Mouse (Mus musculus): ENCODE data around the gene Ipo11. TPM values are rescaled to one million over a fixed set of nuclear protein-coding genes. Genes with fewer than 3 reads are reported as not detected.

Gene Ipo11
- 83.6 and 94.9 TPM in 2 replicates for polyA plus RNA-seq (2016; fragmentation: Nextera tagmentation; extraction: Ambion mirVana)

GRCm38 (mm10) chr13:106936256-106937137, at the start of gene Ipo11:
Ipo11 (minus strand) TSS chr13:106936958.
- DNase-seq (ENCODE audit: low spot score), result peak; percentile 96
- peaks cover 9% of the 10 kb centered on the region for H3K4me1 ChIP-seq
- under 1% methylated on average over 84 of the region's 84 CpGs for WGBS
- H3K27me3 ChIP-seq (replicated peaks; ENCODE audit: low read depth, poor library complexity, severe bottlenecking), result no peaks in the 10 kb centered on the region
- no peaks in the 10 kb centered on the region for H3K9me3 ChIP-seq
- H3K27ac ChIP-seq (replicated peaks), result peak within 1 kb of the TSS; percentile 94
- peak within 1 kb of the TSS; percentile 99 for H3K4me3 ChIP-seq
- H3K36me3 ChIP-seq (replicated peaks), result no peaks in the 10 kb centered on the region

- peaks cover 81% of the 10 kb centered on the region for H3K36me3 ChIP-seq (replicated peaks)
Observed at GRCm38 (mm10) chr13:106961496-106961895, 24.7 kb upstream of the Ipo11 start.

GRCm38 (mm10) chr13:106960557-106960956, 23.8 kb upstream of the Ipo11 start:
- DNase-seq (ENCODE audit: low spot score), result no peak
- 91% methylated on average over 3 of the region's 3 CpGs for WGBS
- H3K9me3 ChIP-seq, result no peaks in the 10 kb centered on the region
- peaks cover 86% of the 10 kb centered on the region for H3K36me3 ChIP-seq (replicated peaks)
- H3K27me3 ChIP-seq (replicated peaks; ENCODE audit: low read depth, poor library complexity, severe bottlenecking), result no peaks in the 10 kb centered on the region
- H3K27ac ChIP-seq (replicated peaks), result no peak overlapping the region
- H3K4me3 ChIP-seq, result no peak overlapping the region
- H3K4me1 ChIP-seq, result no peaks in the 10 kb centered on the region

More at GRCm38 (mm10) chr13:106961496-106961895, 24.7 kb upstream of the Ipo11 start:
- no peaks in the 10 kb centered on the region for H3K9me3 ChIP-seq
- no peak overlapping the region for H3K4me3 ChIP-seq
- no peak overlapping the region for H3K27ac ChIP-seq (replicated peaks)
- H3K27me3 ChIP-seq (replicated peaks; ENCODE audit: low read depth, poor library complexity, severe bottlenecking), result no peaks in the 10 kb centered on the region
- WGBS, result 93% methylated on average over 4 of the region's 4 CpGs
- no peak for DNase-seq (ENCODE audit: low spot score)
- H3K4me1 ChIP-seq, result no peaks in the 10 kb centered on the region

GRCm38 (mm10) chr13:106958286-106958685, 21.5 kb upstream of the Ipo11 start:
- no peak overlapping the region for H3K4me3 ChIP-seq
- H3K4me1 ChIP-seq, result no peaks in the 10 kb centered on the region
- no peak for DNase-seq (ENCODE audit: low spot score)
- H3K27me3 ChIP-seq (replicated peaks; ENCODE audit: low read depth, poor library complexity, severe bottlenecking), result no peaks in the 10 kb centered on the region
- peaks cover 88% of the 10 kb centered on the region for H3K36me3 ChIP-seq (replicated peaks)
- no peaks in the 10 kb centered on the region for H3K9me3 ChIP-seq
- H3K27ac ChIP-seq (replicated peaks), result no peak overlapping the region
- 91% methylated on average over 3 of the region's 3 CpGs for WGBS

GRCm38 (mm10) chr13:106957554-106957953, 20.8 kb upstream of the Ipo11 start:
- Histone ChIP-seq H3K27ac (replicated peaks) (no peak overlapping the region), H3K4me3 (no peak overlapping the region), H3K9me3 (no peaks in the 10 kb centered on the region), H3K27me3 (replicated peaks; ENCODE audit: low read depth, poor library complexity, severe bottlenecking) (no peaks in the 10 kb centered on the region), H3K4me1 (no peaks in the 10 kb centered on the region), H3K36me3 (replicated peaks) (peaks cover 88% of the 10 kb centered on the region)
- DNase-seq (ENCODE audit: low spot score), result no peak
- WGBS, result 90% methylated on average over 4 of the region's 4 CpGs

- no peaks in the 10 kb centered on the region for H3K4me1 ChIP-seq
- peaks cover 89% of the 10 kb centered on the region for H3K36me3 ChIP-seq (replicated peaks)
- WGBS, result 92% methylated on average over 3 of the region's 3 CpGs
- no peak overlapping the region for H3K27ac ChIP-seq (replicated peaks)
- H3K4me3 ChIP-seq, result no peak overlapping the region
- no peak for DNase-seq (ENCODE audit: low spot score)
- no peaks in the 10 kb centered on the region for H3K9me3 ChIP-seq
- no peaks in the 10 kb centered on the region for H3K27me3 ChIP-seq (replicated peaks; ENCODE audit: low read depth, poor library complexity, severe bottlenecking)
Observed at GRCm38 (mm10) chr13:106954880-106955279, 18.1 kb upstream of the Ipo11 start.

DNA sequence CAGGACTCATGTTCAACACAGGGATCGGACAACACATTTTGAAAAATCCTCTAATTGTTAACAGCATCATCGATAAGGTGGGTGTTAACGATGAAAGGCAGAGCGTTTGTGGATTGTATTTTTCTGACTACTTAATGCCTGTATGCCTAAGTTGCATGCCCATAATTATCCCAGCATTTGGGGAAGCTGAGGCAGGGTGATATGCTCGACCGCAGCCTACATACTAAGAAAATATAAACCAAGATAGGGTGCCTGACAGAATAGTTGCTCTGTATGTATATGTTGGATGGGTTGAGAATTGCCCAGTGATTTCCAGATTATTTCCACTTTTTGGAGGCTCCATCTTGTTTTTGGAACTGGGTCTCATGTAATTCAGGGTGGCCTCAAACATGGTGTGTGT, 10.8 kb upstream of the Ipo11 start:
- peak overlapping the region; percentile 89 for H3K27ac ChIP-seq (replicated peaks)
- peak overlapping the region; percentile 90 for H3K4me3 ChIP-seq
- H3K9me3 ChIP-seq, result no peaks in the 10 kb centered on the region
- peaks cover 16% of the 10 kb centered on the region for H3K4me1 ChIP-seq
- no peak for DNase-seq (ENCODE audit: low spot score)
- 4% methylated on average over 6 of the region's 6 CpGs for WGBS
- H3K27me3 ChIP-seq (replicated peaks; ENCODE audit: low read depth, poor library complexity, severe bottlenecking), result no peaks in the 10 kb centered on the region
- peaks cover 38% of the 10 kb centered on the region for H3K36me3 ChIP-seq (replicated peaks)

DNA sequence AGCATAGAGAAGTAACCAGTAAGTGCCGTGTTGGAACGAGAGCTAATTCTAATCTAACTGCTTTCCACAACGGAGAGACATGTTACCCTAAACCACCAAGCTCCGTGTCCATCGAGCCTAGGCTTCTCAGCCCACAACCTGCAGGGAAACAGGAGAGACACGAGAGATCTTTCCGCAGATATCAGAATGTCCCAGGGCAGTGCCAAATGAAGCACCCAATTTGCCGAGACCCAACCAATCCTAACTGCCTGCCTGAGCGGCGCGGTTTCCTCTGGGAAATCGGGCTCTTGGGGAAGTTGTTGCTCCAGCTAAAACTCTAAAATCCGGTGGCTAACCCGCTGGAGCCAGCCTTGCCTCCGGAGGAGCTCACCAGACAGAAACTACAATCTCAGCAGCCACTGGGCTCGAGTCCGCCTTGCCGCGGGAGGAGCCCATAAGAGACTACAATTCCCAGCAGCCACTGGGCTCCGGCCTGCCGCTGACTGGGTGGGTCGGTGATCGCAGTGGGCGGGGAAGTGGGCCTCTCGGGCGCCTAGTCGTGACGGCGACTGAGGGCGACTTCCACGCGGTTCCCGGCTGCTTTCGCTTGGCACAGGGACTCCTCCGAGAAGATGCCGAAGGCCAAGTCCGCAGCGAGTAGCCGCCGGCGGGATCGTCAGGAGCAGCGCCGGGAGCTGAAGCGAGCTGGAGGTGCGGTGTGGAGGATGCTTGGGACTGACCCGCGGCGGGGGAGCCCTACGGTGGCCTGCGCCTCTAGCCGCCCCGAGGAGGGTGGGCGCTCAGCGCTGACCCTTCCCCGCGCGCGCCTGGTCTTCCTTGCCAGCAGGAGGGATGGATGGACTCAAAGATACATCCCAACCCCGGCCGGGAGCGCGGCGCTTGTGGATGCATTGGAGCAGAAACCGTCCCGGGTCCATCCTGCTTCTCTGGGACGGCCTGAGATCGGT, 10.1 kb upstream of the Ipo11 start, which contains the start of gene Dimt1:
Dimt1 (plus strand) TSS at position 534 of the 947 bp plus-strand sequence.
- DNase-seq (ENCODE audit: low spot score), result peak; percentile 95
- H3K4me1 ChIP-seq, result peaks cover 16% of the 10 kb centered on the region
- no peaks in the 10 kb centered on the region for H3K27me3 ChIP-seq (replicated peaks; ENCODE audit: low read depth, poor library complexity, severe bottlenecking)
- H3K4me3 ChIP-seq, result peak within 1 kb of the TSS; percentile 90
- peaks cover 30% of the 10 kb centered on the region for H3K36me3 ChIP-seq (replicated peaks)
- H3K27ac ChIP-seq (replicated peaks), result peak within 1 kb of the TSS; percentile 89
- WGBS, result under 1% methylated on average over 68 of the region's 68 CpGs
- no peaks in the 10 kb centered on the region for H3K9me3 ChIP-seq

GRCm38 (mm10) chr13:106945518-106945917, 8.8 kb upstream of the Ipo11 start:
- Histone ChIP-seq H3K9me3 (no peaks in the 10 kb centered on the region), H3K27ac (replicated peaks) (no peak overlapping the region), H3K4me3 (no peak overlapping the region), H3K36me3 (replicated peaks) (peaks cover 17% of the 10 kb centered on the region), H3K27me3 (replicated peaks; ENCODE audit: low read depth, poor library complexity, severe bottlenecking) (no peaks in the 10 kb centered on the region), H3K4me1 (peaks cover 16% of the 10 kb centered on the region)
- 82% methylated on average over 9 of the region's 9 CpGs for WGBS
- no peak for DNase-seq (ENCODE audit: low spot score)

- no peak for DNase-seq (ENCODE audit: low spot score)
- Histone ChIP-seq H3K27me3 (replicated peaks; ENCODE audit: low read depth, poor library complexity, severe bottlenecking) (no peaks in the 10 kb centered on the region), H3K4me1 (peaks cover 2% of the 10 kb centered on the region), H3K9me3 (no peaks in the 10 kb centered on the region), H3K4me3 (no peak overlapping the region), H3K36me3 (replicated peaks) (no peaks in the 10 kb centered on the region), H3K27ac (replicated peaks) (no peak overlapping the region)
- WGBS, result 93% methylated on average over 1 of the region's 1 CpGs
Observed at GRCm38 (mm10) chr13:106942721-106943120, 6.0 kb upstream of the Ipo11 start.

DNA sequence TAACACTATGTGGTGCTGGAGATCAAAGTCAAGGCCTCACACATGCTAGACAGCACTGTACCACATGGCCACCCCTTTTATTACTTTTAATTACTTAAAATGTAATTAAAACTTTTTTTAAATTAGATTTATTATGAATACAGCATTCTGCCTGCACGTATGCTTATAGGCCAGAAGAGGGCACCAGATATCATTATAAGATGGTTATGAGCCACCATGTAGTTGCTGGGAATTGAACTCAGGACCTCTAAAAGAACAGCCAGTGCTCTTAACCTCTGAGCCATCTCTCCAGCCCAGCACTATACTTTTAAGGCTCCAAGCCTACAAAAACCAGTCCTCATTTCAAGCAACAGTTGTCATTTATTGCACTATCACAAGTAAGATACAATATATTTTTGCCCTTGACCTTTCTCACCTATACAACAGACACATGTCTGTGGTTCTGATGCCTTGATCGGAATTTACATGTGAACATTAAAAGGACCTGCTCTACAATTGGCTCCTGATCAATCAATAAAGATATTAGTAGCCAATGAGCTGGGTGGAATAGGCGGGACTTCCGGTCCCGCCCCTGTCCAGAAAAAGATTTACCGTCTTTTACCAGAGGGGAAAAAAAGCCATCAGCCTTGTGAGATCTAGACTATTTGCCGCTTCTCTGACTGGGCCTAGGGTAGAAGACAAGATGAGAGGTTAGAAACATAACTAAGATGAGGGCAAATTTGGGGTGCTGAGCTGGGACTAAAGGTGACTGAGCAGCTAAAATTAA, 4.6 kb upstream of the Ipo11 start:
- H3K9me3 ChIP-seq, result no peaks in the 10 kb centered on the region
- H3K36me3 ChIP-seq (replicated peaks), result no peaks in the 10 kb centered on the region
- DNase-seq (ENCODE audit: low spot score), result peak; percentile 72
- H3K27me3 ChIP-seq (replicated peaks; ENCODE audit: low read depth, poor library complexity, severe bottlenecking), result no peaks in the 10 kb centered on the region
- no peak overlapping the region for H3K27ac ChIP-seq (replicated peaks)
- peak overlapping the region; percentile 48 for H3K4me3 ChIP-seq
- H3K4me1 ChIP-seq, result no peaks in the 10 kb centered on the region
- 22% methylated on average over 7 of the region's 7 CpGs for WGBS

DNA sequence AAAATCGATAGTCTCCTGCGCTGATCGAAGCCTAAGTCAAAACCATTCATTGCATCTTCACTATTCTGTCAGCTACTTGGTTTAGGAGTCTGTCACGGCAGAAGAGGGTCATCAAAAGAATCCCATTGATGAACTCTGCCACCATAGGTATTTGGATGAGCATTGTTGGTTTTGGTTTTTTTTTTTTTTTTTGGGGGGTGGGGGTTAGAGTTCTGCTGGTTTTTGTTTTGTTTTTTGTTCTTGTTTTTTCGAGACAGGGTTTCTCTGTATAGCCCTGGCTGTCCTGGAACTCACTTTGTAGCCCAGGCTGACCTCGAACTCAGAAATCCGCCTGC, 347 bp upstream of the Ipo11 start:
- no peak for DNase-seq (ENCODE audit: low spot score)
- no peaks in the 10 kb centered on the region for H3K27me3 ChIP-seq (replicated peaks; ENCODE audit: low read depth, poor library complexity, severe bottlenecking)
- 27% methylated on average over 7 of the region's 7 CpGs for WGBS
- peak overlapping the region; percentile 94 for H3K27ac ChIP-seq (replicated peaks)
- no peaks in the 10 kb centered on the region for H3K9me3 ChIP-seq
- H3K4me3 ChIP-seq, result peak overlapping the region; percentile 99
- peaks cover 9% of the 10 kb centered on the region for H3K4me1 ChIP-seq
- no peaks in the 10 kb centered on the region for H3K36me3 ChIP-seq (replicated peaks)
